Mouse (Mus musculus): ENCODE measurements at regions not wholly inside any gene's neighbourhood (a gene's known extent, or its start where the extent isn't known, plus 50 kb on each side); places are given as distances from the start of the nearest gene placed in this dataset.
A peak's percentile ranks its signal among the peaks of the same experiment; 100 is the strongest.

- H3K36me3 ChIP-seq: no peaks in the 10 kb centered on the region
- no peaks in the 10 kb centered on the region for H3K9me3 ChIP-seq
- H3K9ac ChIP-seq (replicated peaks): no peak overlapping the region
- H3K27ac ChIP-seq (replicated peaks): peak overlapping the region; percentile 39; the same call in 1 of the 2 replicates
- 17% methylated on average over 3 of the region's 3 CpGs for WGBS
- peaks cover 15% of the 10 kb centered on the region for H3K4me1 ChIP-seq
- ATAC-seq (ENCODE audit: low FRiP score, low read depth): peak; percentile 38; the same call in 1 of the 2 replicates
- no peaks in the 10 kb centered on the region for H3K27me3 ChIP-seq
- H3K4me3 ChIP-seq: no peak overlapping the region
- H3K4me2 ChIP-seq (replicated peaks): no peak overlapping the region
Measured at GRCm38 (mm10) chr16:5578333-5578732, 306.8 kb upstream of the Rbfox1 start.

GRCm38 (mm10) chr16:5572780-5573179 lies 312.4 kb upstream of the Rbfox1 start:
- Histone ChIP-seq H3K36me3 (no peaks in the 10 kb centered on the region), H3K9ac (replicated peaks) (no peak overlapping the region), H3K9me3 (no peaks in the 10 kb centered on the region), H3K4me1 (peaks cover 16% of the 10 kb centered on the region; the same call in 1 of the 2 replicates), H3K4me2 (replicated peaks) (no peak overlapping the region), H3K4me3 (no peak overlapping the region), H3K27me3 (no peaks in the 10 kb centered on the region), H3K27ac (replicated peaks) (no peak overlapping the region)
- 0 out of 2 replicates have a peak, but pooled peaks have one; percentile 38 for ATAC-seq (ENCODE audit: low FRiP score, low read depth)

- 95% methylated on average over 4 of the region's 4 CpGs for WGBS
- no peak for ATAC-seq (ENCODE audit: low FRiP score, low read depth)
- Histone ChIP-seq H3K27ac (replicated peaks) (no peak overlapping the region), H3K4me1 (peaks cover 16% of the 10 kb centered on the region; the same call in 1 of the 2 replicates), H3K9ac (replicated peaks) (no peak overlapping the region), H3K27me3 (no peaks in the 10 kb centered on the region), H3K36me3 (no peaks in the 10 kb centered on the region), H3K4me3 (no peak overlapping the region), H3K4me2 (replicated peaks) (no peak overlapping the region), H3K9me3 (no peaks in the 10 kb centered on the region)
Measured at GRCm38 (mm10) chr16:5570619-5571018, 314.5 kb upstream of the Rbfox1 start.

- Histone ChIP-seq H3K4me2 (replicated peaks) (no peak overlapping the region), H3K27ac (replicated peaks) (no peak overlapping the region), H3K27me3 (no peaks in the 10 kb centered on the region), H3K4me3 (no peak overlapping the region), H3K36me3 (no peaks in the 10 kb centered on the region), H3K4me1 (peaks cover 16% of the 10 kb centered on the region; the same call in 1 of the 2 replicates), H3K9me3 (no peaks in the 10 kb centered on the region), H3K9ac (replicated peaks) (no peak overlapping the region)
- no peak for ATAC-seq (ENCODE audit: low FRiP score, low read depth)
- 70% methylated on average over 10 of the region's 10 CpGs for WGBS
Measured at GRCm38 (mm10) chr16:5569101-5569500, 313.3 kb upstream of the Eef2kmt start.

- H3K9me3 ChIP-seq: no peaks in the 10 kb centered on the region
- no peak for ATAC-seq (ENCODE audit: low FRiP score, low read depth)
- no peaks in the 10 kb centered on the region for H3K36me3 ChIP-seq
- no peaks in the 10 kb centered on the region for H3K4me1 ChIP-seq
- 0 out of 2 replicates have a peak overlapping the region, but pooled peaks have one; percentile 22 for H3K27ac ChIP-seq (replicated peaks)
- 62% methylated on average over 6 of the region's 6 CpGs for WGBS
- H3K9ac ChIP-seq (replicated peaks): no peak overlapping the region
- no peak overlapping the region for H3K4me2 ChIP-seq (replicated peaks)
- no peak overlapping the region for H3K4me3 ChIP-seq
- H3K27me3 ChIP-seq: no peaks in the 10 kb centered on the region
Measured at GRCm38 (mm10) chr16:5549026-5549425, 293.2 kb upstream of the Eef2kmt start.

GRCm38 (mm10) chr16:5548602-5549001 lies 292.8 kb upstream of the Eef2kmt start:
- no peak overlapping the region for H3K9ac ChIP-seq (replicated peaks)
- H3K4me3 ChIP-seq: no peak overlapping the region
- no peak for ATAC-seq (ENCODE audit: low FRiP score, low read depth)
- whole genome bisulfite sequencing: 68% methylated on average over 3 of the region's 3 CpGs
- no peaks in the 10 kb centered on the region for H3K4me1 ChIP-seq
- H3K9me3 ChIP-seq: no peaks in the 10 kb centered on the region
- H3K27ac ChIP-seq (replicated peaks): no peak overlapping the region
- no peaks in the 10 kb centered on the region for H3K36me3 ChIP-seq
- H3K27me3 ChIP-seq: no peaks in the 10 kb centered on the region
- no peak overlapping the region for H3K4me2 ChIP-seq (replicated peaks)

GRCm38 (mm10) chr16:5546808-5547207 lies 291.0 kb upstream of the Eef2kmt start:
- Histone ChIP-seq H3K36me3 (no peaks in the 10 kb centered on the region), H3K9me3 (no peaks in the 10 kb centered on the region), H3K4me1 (no peaks in the 10 kb centered on the region), H3K4me2 (replicated peaks) (no peak overlapping the region), H3K4me3 (no peak overlapping the region), H3K27me3 (no peaks in the 10 kb centered on the region), H3K9ac (replicated peaks) (no peak overlapping the region), H3K27ac (replicated peaks) (no peak overlapping the region)
- ATAC-seq (ENCODE audit: low FRiP score, low read depth): no peak
- WGBS: 52% methylated on average over 4 of the region's 4 CpGs

GRCm38 (mm10) chr16:5545801-5546200 lies 290.0 kb upstream of the Eef2kmt start:
- 43% methylated on average over 8 of the region's 8 CpGs for WGBS
- no peak overlapping the region for H3K4me2 ChIP-seq (replicated peaks)
- no peak for ATAC-seq (ENCODE audit: low FRiP score, low read depth)
- no peak overlapping the region for H3K4me3 ChIP-seq
- H3K27ac ChIP-seq (replicated peaks): no peak overlapping the region
- no peaks in the 10 kb centered on the region for H3K9me3 ChIP-seq
- no peak overlapping the region for H3K9ac ChIP-seq (replicated peaks)
- no peaks in the 10 kb centered on the region for H3K4me1 ChIP-seq
- H3K27me3 ChIP-seq: no peaks in the 10 kb centered on the region
- no peaks in the 10 kb centered on the region for H3K36me3 ChIP-seq

- Histone ChIP-seq H3K4me1 (no peaks in the 10 kb centered on the region), H3K4me2 (replicated peaks) (no peak overlapping the region), H3K27me3 (peaks cover 3% of the 10 kb centered on the region; the same call in 1 of the 2 replicates), H3K9ac (replicated peaks) (no peak overlapping the region), H3K27ac (replicated peaks) (no peak overlapping the region), H3K4me3 (no peak overlapping the region), H3K9me3 (no peaks in the 10 kb centered on the region), H3K36me3 (no peaks in the 10 kb centered on the region)
- 69% methylated on average over 2 of the region's 2 CpGs for WGBS
- ATAC-seq (ENCODE audit: low FRiP score, low read depth): no peak
Measured at GRCm38 (mm10) chr16:5544436-5544835, 288.7 kb upstream of the Eef2kmt start.

- no peak overlapping the region for H3K27ac ChIP-seq (replicated peaks)
- H3K9me3 ChIP-seq: no peaks in the 10 kb centered on the region
- H3K4me2 ChIP-seq (replicated peaks): no peak overlapping the region
- H3K4me1 ChIP-seq: peaks cover 14% of the 10 kb centered on the region
- WGBS: 52% methylated on average over 10 of the region's 10 CpGs
- no peaks in the 10 kb centered on the region for H3K36me3 ChIP-seq
- ATAC-seq (ENCODE audit: low FRiP score, low read depth): no peak
- H3K4me3 ChIP-seq: no peak overlapping the region
- peaks cover 11% of the 10 kb centered on the region; the same call in 1 of the 2 replicates for H3K27me3 ChIP-seq
- no peak overlapping the region for H3K9ac ChIP-seq (replicated peaks)
Measured at GRCm38 (mm10) chr16:5538836-5539510, 283.2 kb upstream of the Eef2kmt start.

- Histone ChIP-seq H3K9ac (replicated peaks) (no peak overlapping the region), H3K9me3 (no peaks in the 10 kb centered on the region), H3K4me1 (peaks cover 14% of the 10 kb centered on the region), H3K27me3 (peaks cover 11% of the 10 kb centered on the region; the same call in 1 of the 2 replicates), H3K4me3 (no peak overlapping the region), H3K36me3 (no peaks in the 10 kb centered on the region), H3K4me2 (replicated peaks) (no peak overlapping the region), H3K27ac (replicated peaks) (peak overlapping the region; percentile 60)
- peak; percentile 17; the same call in 1 of the 2 replicates for ATAC-seq (ENCODE audit: low FRiP score, low read depth)
- 48% methylated on average over 11 of the region's 11 CpGs for WGBS
Measured at GRCm38 (mm10) chr16:5537286-5538204, 281.8 kb upstream of the Eef2kmt start.

GRCm38 (mm10) chr16:5536515-5536972 lies 280.8 kb upstream of the Eef2kmt start:
- Histone ChIP-seq H3K27me3 (peaks cover 15% of the 10 kb centered on the region; the same call in 1 of the 2 replicates), H3K36me3 (no peaks in the 10 kb centered on the region), H3K9ac (replicated peaks) (peak overlapping the region; percentile 11; the same call in 1 of the 2 replicates), H3K9me3 (no peaks in the 10 kb centered on the region), H3K27ac (replicated peaks) (peak overlapping the region; percentile 60), H3K4me1 (peaks cover 14% of the 10 kb centered on the region), H3K4me2 (replicated peaks) (peak overlapping the region; percentile 38), H3K4me3 (0 out of 2 replicates have a peak overlapping the region, but pooled peaks have one; percentile 13)
- WGBS: 11% methylated on average over 14 of the region's 14 CpGs
- peak; percentile 62 for ATAC-seq (ENCODE audit: low FRiP score, low read depth)

Measured in midbrain, embryonic 12.5 days (tissue).